Mouse (Mus musculus): ENCODE data around the gene Mrpl41. TPM values are rescaled to one million over a fixed set of nuclear protein-coding genes. Genes with fewer than 3 reads are reported as not detected.

Gene Mrpl41
- polyA plus RNA-seq, 1 experiment from 2014 or later, result 123 TPM

- WGBS (ENCODE audit: insufficient replicate concordance), result 53% methylated on average over 4 of the region's 4 CpGs
- no peak overlapping the region for H3K4me3 ChIP-seq (ENCODE audit: low read depth, low read length)
- no peak for ATAC-seq (replicated peaks; ENCODE audit: insufficient number of reproducible peaks, low FRiP score, low TSS enrichment)
- no peak overlapping the region for H3K9ac ChIP-seq (ENCODE audit: low read depth, low read length)
- H3K27me3 ChIP-seq (ENCODE audit: control insufficient read depth, insufficient read depth, low read length), result no peaks in the 10 kb centered on the region; the same call in none of the 2 replicates
- H3K36me3 ChIP-seq (ENCODE audit: control insufficient read depth, insufficient read depth, low read length), result no peaks in the 10 kb centered on the region
- H3K4me2 ChIP-seq, result no peak overlapping the region
- H3K27ac ChIP-seq (ENCODE audit: low read depth, low read length), result no peak overlapping the region
- no peaks in the 10 kb centered on the region; the same call in 1 of the 2 replicates for H3K4me1 ChIP-seq (ENCODE audit: control insufficient read depth, insufficient read depth, low read length)
- no peaks in the 10 kb centered on the region for H3K9me3 ChIP-seq (replicated peaks; ENCODE audit: control insufficient read depth, low read length)
Observed at GRCm38 (mm10) chr2:24927810-24928479, 47.0 kb downstream of the Mrpl41 start.

GRCm38 (mm10) chr2:24926965-24927358, 47.9 kb downstream of the Mrpl41 start:
- 61% methylated on average over 7 of the region's 7 CpGs for WGBS (ENCODE audit: insufficient replicate concordance)
- Histone ChIP-seq H3K4me1 (ENCODE audit: control insufficient read depth, insufficient read depth, low read length) (no peaks in the 10 kb centered on the region; the same call in 1 of the 2 replicates), H3K36me3 (ENCODE audit: control insufficient read depth, insufficient read depth, low read length) (no peaks in the 10 kb centered on the region), H3K4me3 (ENCODE audit: low read depth, low read length) (no peak overlapping the region), H3K27ac (ENCODE audit: low read depth, low read length) (no peak overlapping the region), H3K4me2 (no peak overlapping the region), H3K27me3 (ENCODE audit: control insufficient read depth, insufficient read depth, low read length) (no peaks in the 10 kb centered on the region; the same call in none of the 2 replicates), H3K9me3 (replicated peaks; ENCODE audit: control insufficient read depth, low read length) (no peaks in the 10 kb centered on the region), H3K9ac (ENCODE audit: low read depth, low read length) (no peak overlapping the region)
- no peak for ATAC-seq (replicated peaks; ENCODE audit: insufficient number of reproducible peaks, low FRiP score, low TSS enrichment)

- ATAC-seq (replicated peaks; ENCODE audit: insufficient number of reproducible peaks, low FRiP score, low TSS enrichment), result no peak
- H3K27me3 ChIP-seq (ENCODE audit: control insufficient read depth, insufficient read depth, low read length), result no peaks in the 10 kb centered on the region; the same call in none of the 2 replicates
- no peak overlapping the region for H3K4me3 ChIP-seq (ENCODE audit: low read depth, low read length)
- H3K4me1 ChIP-seq (ENCODE audit: control insufficient read depth, insufficient read depth, low read length), result no peaks in the 10 kb centered on the region; the same call in 1 of the 2 replicates
- H3K4me2 ChIP-seq, result no peak overlapping the region
- H3K9ac ChIP-seq (ENCODE audit: low read depth, low read length), result no peak overlapping the region
- H3K9me3 ChIP-seq (replicated peaks; ENCODE audit: control insufficient read depth, low read length), result no peaks in the 10 kb centered on the region
- no peaks in the 10 kb centered on the region for H3K36me3 ChIP-seq (ENCODE audit: control insufficient read depth, insufficient read depth, low read length)
- H3K27ac ChIP-seq (ENCODE audit: low read depth, low read length), result no peak overlapping the region
- 72% methylated on average over 9 of the region's 9 CpGs for WGBS (ENCODE audit: insufficient replicate concordance)
Observed at GRCm38 (mm10) chr2:24926345-24926964, 48.4 kb downstream of the Mrpl41 start.

GRCm38 (mm10) chr2:24925284-24925683, 49.6 kb downstream of the Mrpl41 start:
- Histone ChIP-seq H3K9ac (ENCODE audit: low read depth, low read length) (no peak overlapping the region), H3K36me3 (ENCODE audit: control insufficient read depth, insufficient read depth, low read length) (no peaks in the 10 kb centered on the region), H3K4me3 (ENCODE audit: low read depth, low read length) (no peak overlapping the region), H3K27me3 (ENCODE audit: control insufficient read depth, insufficient read depth, low read length) (no peaks in the 10 kb centered on the region; the same call in none of the 2 replicates), H3K4me2 (no peak overlapping the region), H3K9me3 (replicated peaks; ENCODE audit: control insufficient read depth, low read length) (no peaks in the 10 kb centered on the region), H3K4me1 (ENCODE audit: control insufficient read depth, insufficient read depth, low read length) (no peaks in the 10 kb centered on the region; the same call in 1 of the 2 replicates), H3K27ac (ENCODE audit: low read depth, low read length) (no peak overlapping the region)
- ATAC-seq (replicated peaks; ENCODE audit: insufficient number of reproducible peaks, low FRiP score, low TSS enrichment), result no peak
- 82% methylated on average over 8 of the region's 8 CpGs for WGBS (ENCODE audit: insufficient replicate concordance)

Small RNA genes lying within 50 kb of the gene (microRNA-seq; reads per million reads assigned to microRNA genes)
- gene Gm22875 (ENCODE audit: borderline number of aligned reads), result not detected

Other genes starting within 250 kb of the Mrpl41 start
- 0.23 and 0.32 TPM in 2 replicates for gene Cacna1b, start 211.9 kb downstream of the Mrpl41 start, polyA plus RNA-seq (2014; fragmentation: Nextera tagmentation; extraction: Ambion mirVana)
- gene Ehmt1, start 55.5 kb downstream of the Mrpl41 start, polyA plus RNA-seq (2014; fragmentation: Nextera tagmentation; extraction: Ambion mirVana), result 51.2 and 53.8 TPM in 2 replicates
- 10.3 and 12.3 TPM in 2 replicates for gene Arrdc1, start 39.8 kb downstream of the Mrpl41 start, polyA plus RNA-seq (2014; fragmentation: Nextera tagmentation; extraction: Ambion mirVana)
- gene Zmynd19, start 25.3 kb downstream of the Mrpl41 start, polyA plus RNA-seq (2014; fragmentation: Nextera tagmentation; extraction: Ambion mirVana), result 12.5 and 19.7 TPM in 2 replicates
- 17.2 and 22.0 TPM in 2 replicates for gene Dph7, start 12.7 kb downstream of the Mrpl41 start, polyA plus RNA-seq (2014; fragmentation: Nextera tagmentation; extraction: Ambion mirVana)
- gene Pnpla7, start 935 bp upstream of the Mrpl41 start, polyA plus RNA-seq (2014; fragmentation: Nextera tagmentation; extraction: Ambion mirVana), result 6.9 and 8.1 TPM in 2 replicates
- 32.9 and 37.7 TPM in 2 replicates for gene Nsmf, start 79.3 kb upstream of the Mrpl41 start, polyA plus RNA-seq (2014; fragmentation: Nextera tagmentation; extraction: Ambion mirVana)
- not detected in 2 replicates for gene Entpd8, start 105.2 kb upstream of the Mrpl41 start, polyA plus RNA-seq (2014; fragmentation: Nextera tagmentation; extraction: Ambion mirVana)
- 0.10 TPM in 1 of 2 replicates, not detected in the other for gene Noxa1, start 120.1 kb upstream of the Mrpl41 start, polyA plus RNA-seq (2014; fragmentation: Nextera tagmentation; extraction: Ambion mirVana)
- gene Nrarp, start 205.7 kb upstream of the Mrpl41 start, polyA plus RNA-seq (2014; fragmentation: Nextera tagmentation; extraction: Ambion mirVana), result 4.5 and 4.8 TPM in 2 replicates
- gene Tor4a, start 221.8 kb upstream of the Mrpl41 start, polyA plus RNA-seq (2014; fragmentation: Nextera tagmentation; extraction: Ambion mirVana), result 5.9 and 8.3 TPM in 2 replicates
- 62.9 and 69.0 TPM in 2 replicates for gene Nelfb, start 236.4 kb upstream of the Mrpl41 start, polyA plus RNA-seq (2014; fragmentation: Nextera tagmentation; extraction: Ambion mirVana)
- gene Stpg3, start 239.5 kb upstream of the Mrpl41 start, polyA plus RNA-seq (2014; fragmentation: Nextera tagmentation; extraction: Ambion mirVana), result not detected in 2 replicates
- gene Fam166a, start 243.6 kb upstream of the Mrpl41 start, polyA plus RNA-seq (2014; fragmentation: Nextera tagmentation; extraction: Ambion mirVana), result 0.44 TPM in 1 of 2 replicates, not detected in the other
- gene Tubb4b, start 249.6 kb upstream of the Mrpl41 start, polyA plus RNA-seq (2014; fragmentation: Nextera tagmentation; extraction: Ambion mirVana), result 449 and 481 TPM in 2 replicates